Mouse (Mus musculus): ENCODE measurements at regions not wholly inside any gene's neighbourhood (a gene's known extent, or its start where the extent isn't known, plus 50 kb on each side); places are given as distances from the start of the nearest gene placed in this dataset.

GRCm38 (mm10) chr4:134990651-134991050, 60.0 kb downstream of the Syf2 start:
- ATAC-seq (replicated peaks; ENCODE audit: insufficient number of reproducible peaks, low FRiP score, low TSS enrichment, poor library complexity, severe bottlenecking) = no peak

- ATAC-seq (replicated peaks; ENCODE audit: insufficient number of reproducible peaks, low FRiP score, low TSS enrichment, poor library complexity, severe bottlenecking) = no peak
These were observed 62.9 kb downstream of the Syf2 start for GRCm38 (mm10) chr4:134993526-134994122.

GRCm38 (mm10) chr4:134994205-134994604, 63.5 kb downstream of the Syf2 start:
- ATAC-seq (replicated peaks; ENCODE audit: insufficient number of reproducible peaks, low FRiP score, low TSS enrichment, poor library complexity, severe bottlenecking) = no peak

GRCm38 (mm10) chr4:134994648-134995047, 64.0 kb downstream of the Syf2 start:
- ATAC-seq (replicated peaks; ENCODE audit: insufficient number of reproducible peaks, low FRiP score, low TSS enrichment, poor library complexity, severe bottlenecking) = no peak

- no peak for ATAC-seq (replicated peaks; ENCODE audit: insufficient number of reproducible peaks, low FRiP score, low TSS enrichment, poor library complexity, severe bottlenecking)
These were observed 64.4 kb downstream of the Syf2 start for GRCm38 (mm10) chr4:134995052-134995451.

- no peak for ATAC-seq (replicated peaks; ENCODE audit: insufficient number of reproducible peaks, low FRiP score, low TSS enrichment, poor library complexity, severe bottlenecking)
These were observed 65.4 kb downstream of the Syf2 start for GRCm38 (mm10) chr4:134996121-134996520.

- ATAC-seq (replicated peaks; ENCODE audit: insufficient number of reproducible peaks, low FRiP score, low TSS enrichment, poor library complexity, severe bottlenecking) = no peak
These were observed 67.0 kb downstream of the Syf2 start for GRCm38 (mm10) chr4:134997461-134998434.

- no peak for ATAC-seq (replicated peaks; ENCODE audit: insufficient number of reproducible peaks, low FRiP score, low TSS enrichment, poor library complexity, severe bottlenecking)
These were observed 68.4 kb downstream of the Syf2 start for GRCm38 (mm10) chr4:134998928-134999658.

- no peak for ATAC-seq (replicated peaks; ENCODE audit: insufficient number of reproducible peaks, low FRiP score, low TSS enrichment, poor library complexity, severe bottlenecking)
These were observed 71.6 kb downstream of the Syf2 start for GRCm38 (mm10) chr4:135002091-135002925.

GRCm38 (mm10) chr4:135011365-135011764, 80.7 kb downstream of the Syf2 start:
- ATAC-seq (replicated peaks; ENCODE audit: insufficient number of reproducible peaks, low FRiP score, low TSS enrichment, poor library complexity, severe bottlenecking) = no peak

GRCm38 (mm10) chr4:135012945-135013344, 82.2 kb downstream of the Syf2 start:
- ATAC-seq (replicated peaks; ENCODE audit: insufficient number of reproducible peaks, low FRiP score, low TSS enrichment, poor library complexity, severe bottlenecking) = no peak

- no peak for ATAC-seq (replicated peaks; ENCODE audit: insufficient number of reproducible peaks, low FRiP score, low TSS enrichment, poor library complexity, severe bottlenecking)
These were observed 83.2 kb downstream of the Syf2 start for GRCm38 (mm10) chr4:135013932-135014331.

- peak; percentile 69 for ATAC-seq (replicated peaks; ENCODE audit: insufficient number of reproducible peaks, low FRiP score, low TSS enrichment, poor library complexity, severe bottlenecking)
These were observed 87.3 kb downstream of the Syf2 start for GRCm38 (mm10) chr4:135018018-135018417.

- no peak for ATAC-seq (replicated peaks; ENCODE audit: insufficient number of reproducible peaks, low FRiP score, low TSS enrichment, poor library complexity, severe bottlenecking)
These were observed 88.4 kb downstream of the Syf2 start for GRCm38 (mm10) chr4:135019120-135019519.

GRCm38 (mm10) chr4:135020262-135020991, 89.7 kb downstream of the Syf2 start:
- no peak for ATAC-seq (replicated peaks; ENCODE audit: insufficient number of reproducible peaks, low FRiP score, low TSS enrichment, poor library complexity, severe bottlenecking)

GRCm38 (mm10) chr4:135023200-135023599, 92.5 kb downstream of the Syf2 start:
- no peak for ATAC-seq (replicated peaks; ENCODE audit: insufficient number of reproducible peaks, low FRiP score, low TSS enrichment, poor library complexity, severe bottlenecking)

GRCm38 (mm10) chr4:135025802-135026201, 94.7 kb upstream of the Runx3 start:
- ATAC-seq (replicated peaks; ENCODE audit: insufficient number of reproducible peaks, low FRiP score, low TSS enrichment, poor library complexity, severe bottlenecking) = no peak

GRCm38 (mm10) chr4:135027136-135027535, 93.3 kb upstream of the Runx3 start:
- ATAC-seq (replicated peaks; ENCODE audit: insufficient number of reproducible peaks, low FRiP score, low TSS enrichment, poor library complexity, severe bottlenecking) = no peak
